Mouse (Mus musculus) liver (tissue): Measurements from ENCODE around the gene Nceh1.
A peak's percentile ranks its signal among the peaks of the same experiment; 100 is the strongest.

ENCODE experiments used
- DNase-seq: peaks from one replicate; pipeline ENCODE4 v3.0.0-alpha.2; 2020; ENCODE audit warnings: mixed read lengths

The Nceh1 gene

GRCm38 (mm10) chr3:27191856-27192255, 9.1 kb downstream of the Nceh1 start:
- DNase-seq, result no peak

- peak; percentile 38 for DNase-seq
Measured at GRCm38 (mm10) chr3:27193844-27194317, 11.1 kb downstream of the Nceh1 start.

DNA sequence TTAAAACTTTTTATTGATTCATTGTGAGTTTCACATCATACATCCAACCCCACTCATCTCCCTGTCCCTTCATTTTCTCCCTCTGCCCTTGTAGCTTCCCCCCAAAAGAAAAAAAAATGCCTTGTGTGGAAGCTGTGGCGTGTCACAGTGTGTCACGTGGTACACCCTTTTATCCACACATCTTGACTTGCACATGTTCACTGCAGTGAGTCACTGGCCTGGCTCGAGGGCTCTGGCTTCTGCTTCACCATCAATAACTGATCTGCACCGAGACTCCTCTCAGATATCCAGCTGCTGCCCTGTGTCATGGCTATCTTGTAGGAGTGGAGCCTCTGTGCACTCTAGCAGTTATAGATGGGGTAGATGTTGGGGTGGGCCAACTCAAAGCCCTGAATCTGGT, 12.4 kb downstream of the Nceh1 start:
- DNase-seq, result no peak

DNA sequence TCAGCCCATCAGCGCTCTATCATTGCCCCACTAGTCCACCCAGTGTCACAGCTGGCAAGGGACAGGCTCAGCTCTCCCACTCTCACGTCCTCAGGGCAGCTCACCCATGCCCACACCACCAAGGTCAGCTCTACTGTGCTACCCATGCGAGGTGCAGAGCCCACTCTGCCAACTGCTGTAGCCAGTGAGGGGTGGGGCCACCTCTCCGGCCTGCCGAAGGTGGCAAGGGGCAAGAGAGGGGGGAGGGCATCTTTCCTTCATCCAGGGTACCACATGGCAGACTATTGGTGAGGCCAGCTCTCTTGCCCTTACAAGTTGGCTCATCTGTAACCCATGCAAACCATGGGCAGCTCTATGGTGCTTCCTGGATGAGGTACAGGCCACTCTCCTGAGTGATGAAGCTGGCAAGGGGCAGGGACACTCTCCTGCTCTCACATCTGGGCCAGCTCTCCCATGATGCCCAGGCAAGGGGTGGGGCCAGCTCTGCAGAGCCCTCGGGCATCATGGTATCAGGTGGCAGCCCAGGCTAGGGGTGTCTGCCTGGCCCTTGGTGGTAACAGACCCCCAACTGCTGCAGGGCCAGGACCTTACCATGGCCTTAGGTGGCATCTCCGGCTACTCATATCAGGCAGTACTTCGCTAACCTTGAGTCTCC, 12.9 kb downstream of the Nceh1 start:
- DNase-seq, result no peak

- DNase-seq, result no peak
Measured at GRCm38 (mm10) chr3:27196529-27196928, 13.8 kb downstream of the Nceh1 start.

GRCm38 (mm10) chr3:27197816-27198215, 15.1 kb downstream of the Nceh1 start:
- DNase-seq, result no peak

- DNase-seq, result no peak
Measured at GRCm38 (mm10) chr3:27199120-27199519, 16.4 kb downstream of the Nceh1 start.

DNA sequence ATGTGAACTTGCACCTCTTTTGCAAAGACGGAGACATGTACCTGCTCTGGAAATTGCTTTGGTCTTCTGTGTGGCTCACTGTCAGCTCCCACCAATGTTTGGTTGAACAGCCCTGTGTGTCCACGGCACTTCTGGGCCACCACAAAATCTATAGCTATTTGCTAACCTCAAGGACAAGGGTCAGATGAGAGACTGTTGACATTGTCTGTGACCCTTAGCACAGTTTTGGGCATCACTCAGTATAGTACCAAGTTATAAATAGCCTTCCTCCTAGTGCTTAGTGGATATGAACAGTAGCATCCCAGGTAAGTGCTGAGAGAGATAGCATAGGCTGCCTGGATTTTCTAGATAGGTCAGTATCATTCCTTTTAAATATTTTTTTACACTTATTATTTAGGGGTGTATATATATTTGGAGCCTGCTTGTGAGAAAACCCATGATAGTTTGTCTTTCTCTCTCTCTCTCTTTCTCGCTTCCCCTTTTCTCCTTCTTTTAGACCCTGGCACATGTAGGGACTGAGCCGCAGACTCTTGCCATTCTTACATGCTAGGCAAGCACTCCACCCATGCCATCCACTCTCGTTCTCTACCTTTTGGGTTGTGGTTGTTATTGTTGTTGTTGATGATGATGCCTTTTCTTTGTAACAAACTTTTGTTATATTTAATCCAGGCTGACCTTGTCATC, 19.1 kb downstream of the Nceh1 start:
- no peak for DNase-seq

GRCm38 (mm10) chr3:27205068-27205467, 22.3 kb downstream of the Nceh1 start:
- no peak for DNase-seq

- no peak for DNase-seq
Measured at GRCm38 (mm10) chr3:27205514-27206220, 22.9 kb downstream of the Nceh1 start.

GRCm38 (mm10) chr3:27206221-27206560, 23.4 kb downstream of the Nceh1 start:
- DNase-seq, result no peak

GRCm38 (mm10) chr3:27206577-27206976, 23.8 kb downstream of the Nceh1 start:
- no peak for DNase-seq

- DNase-seq, result no peak
Measured at GRCm38 (mm10) chr3:27209707-27210106, 26.9 kb downstream of the Nceh1 start.

DNA sequence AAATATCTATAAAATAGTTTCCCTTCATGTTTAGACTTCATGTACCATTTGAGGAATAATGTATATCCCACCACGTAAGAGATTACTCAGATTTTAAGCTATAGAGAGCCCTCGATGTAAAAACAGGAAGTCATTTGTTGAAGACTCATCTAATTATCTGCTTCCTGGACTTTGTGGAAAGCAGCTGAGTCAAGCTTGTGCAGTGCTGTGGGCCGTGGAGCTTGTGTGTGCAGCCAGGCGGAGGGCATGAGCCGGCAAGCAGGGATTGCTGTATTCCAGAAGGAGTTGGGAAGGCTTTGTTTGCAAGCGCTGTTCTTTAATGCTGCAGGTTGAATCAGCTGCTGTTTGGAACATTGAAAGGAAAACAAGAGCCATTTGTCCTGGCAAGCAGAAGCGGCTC, 27.5 kb downstream of the Nceh1 start:
- DNase-seq, result no peak

DNA sequence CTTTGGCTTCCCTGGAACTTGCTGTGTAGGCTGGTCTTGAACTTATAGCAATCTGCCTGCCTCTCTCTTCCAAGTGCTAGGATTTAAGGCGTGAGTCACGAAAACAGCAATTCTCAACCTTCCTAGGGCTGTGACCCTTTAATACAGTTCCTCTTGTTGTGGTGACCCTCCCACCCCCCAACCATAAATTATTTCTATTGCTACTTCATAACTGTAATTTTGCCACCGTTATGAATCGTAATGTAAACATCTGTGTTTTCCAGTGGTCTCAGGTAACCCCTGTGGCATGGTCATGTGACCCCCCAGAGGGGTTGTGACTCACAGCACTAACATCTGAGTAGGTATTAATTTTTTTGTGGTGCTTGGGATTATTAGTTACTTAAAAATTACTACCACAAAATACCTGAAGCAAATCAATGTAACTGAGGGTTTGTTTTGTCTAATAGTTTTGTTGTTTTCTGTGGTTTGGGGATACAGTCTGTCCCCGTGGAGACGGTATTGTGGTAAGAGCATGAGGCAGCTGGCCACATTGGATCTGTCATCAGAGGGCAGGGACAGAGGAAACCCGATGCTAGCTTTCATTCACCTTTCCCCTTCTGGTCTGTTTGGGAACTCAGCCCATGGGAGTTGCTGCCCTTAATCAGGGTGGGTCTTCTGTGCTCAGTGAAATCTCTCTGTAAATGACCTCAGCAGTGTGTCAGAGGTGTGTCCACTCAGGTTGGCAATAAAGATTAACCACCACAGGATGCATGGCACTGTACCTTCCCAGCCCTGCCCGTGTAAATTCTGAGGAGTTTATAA, 31.5 kb downstream of the Nceh1 start:
- no peak for DNase-seq

DNA sequence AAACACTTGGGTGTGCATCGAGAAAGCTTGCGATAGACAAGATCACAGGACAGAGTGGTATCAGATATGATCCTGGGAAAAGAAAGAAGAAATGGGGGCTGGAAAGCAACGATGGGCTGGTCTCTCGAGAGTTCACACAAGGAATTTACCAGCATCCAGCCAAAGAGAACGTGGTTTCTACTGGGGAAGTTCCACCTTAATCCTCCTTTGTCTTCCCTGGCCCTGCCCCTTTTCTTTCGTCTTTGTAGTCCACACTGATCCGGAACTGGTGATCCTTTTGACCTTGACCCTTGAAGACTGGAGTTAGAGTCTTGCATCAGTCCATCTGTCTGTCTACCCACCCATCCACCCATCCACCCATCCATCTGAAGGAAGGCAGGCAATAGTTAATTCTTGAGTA, 34.6 kb downstream of the Nceh1 start:
- no peak for DNase-seq

- DNase-seq, result no peak
Measured at GRCm38 (mm10) chr3:27218604-27219003, 35.8 kb downstream of the Nceh1 start.

DNA sequence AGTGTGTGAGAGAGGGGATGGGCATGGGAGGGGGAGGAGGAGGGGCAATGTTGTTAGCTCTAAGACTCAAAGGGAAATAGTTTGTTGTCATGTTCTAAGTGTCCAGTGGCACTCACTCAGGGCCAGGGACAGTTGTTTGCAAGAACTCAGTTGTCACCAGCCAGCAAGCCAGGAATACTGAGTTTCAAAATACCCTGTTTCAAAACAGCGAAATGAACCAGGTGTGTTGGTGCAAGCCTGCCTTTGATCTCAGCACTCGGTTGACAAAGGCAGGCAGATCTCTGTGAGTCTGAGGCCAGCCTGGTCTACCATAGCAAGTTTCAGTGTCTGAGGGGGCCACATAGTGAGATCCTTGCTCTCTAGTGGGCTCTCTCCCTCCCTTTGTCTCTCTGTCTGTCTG, 39.3 kb downstream of the Nceh1 start:
- DNase-seq, result no peak

- DNase-seq, result no peak
Measured at GRCm38 (mm10) chr3:27222488-27222887, 39.7 kb downstream of the Nceh1 start.

GRCm38 (mm10) chr3:27227629-27228453, 45.1 kb downstream of the Nceh1 start:
- DNase-seq, result no peak

DNA sequence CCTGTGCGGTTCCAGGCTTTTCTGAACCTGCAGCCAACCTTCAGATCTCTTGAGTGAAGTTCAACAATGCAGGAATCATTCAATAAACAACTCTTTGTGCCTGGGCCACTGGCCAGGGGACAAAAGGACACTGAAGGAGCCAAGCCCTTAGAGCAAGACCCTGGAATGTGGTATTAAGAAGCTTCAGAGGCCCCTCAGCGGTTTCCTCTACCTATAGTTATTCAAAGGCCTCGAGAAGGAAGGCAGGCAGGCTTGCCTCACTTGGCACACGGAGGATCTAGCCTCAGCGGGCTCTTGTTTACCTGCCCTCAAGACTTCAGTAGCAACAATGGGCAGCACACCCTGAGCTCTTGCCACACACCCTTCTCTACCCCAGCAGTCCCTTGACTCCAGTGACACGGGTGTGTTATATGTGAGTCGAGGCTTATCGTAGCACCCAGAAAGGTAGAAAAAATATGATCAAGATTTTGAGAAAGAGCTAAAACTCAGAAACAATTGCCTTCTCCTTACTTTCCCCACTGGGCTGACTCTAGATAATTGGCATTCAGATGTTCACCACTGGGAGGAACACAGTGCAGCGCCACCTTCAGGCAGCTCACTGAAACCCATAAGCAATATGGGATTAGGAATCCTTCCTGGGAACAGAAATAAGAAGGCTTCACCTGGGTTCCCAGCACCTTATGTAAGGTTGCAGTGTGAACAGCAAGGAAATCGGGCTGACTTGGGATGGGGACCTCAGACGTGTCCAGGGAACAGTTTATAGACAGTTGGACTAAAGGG, 46.0 kb downstream of the Nceh1 start:
- no peak for DNase-seq

DNA sequence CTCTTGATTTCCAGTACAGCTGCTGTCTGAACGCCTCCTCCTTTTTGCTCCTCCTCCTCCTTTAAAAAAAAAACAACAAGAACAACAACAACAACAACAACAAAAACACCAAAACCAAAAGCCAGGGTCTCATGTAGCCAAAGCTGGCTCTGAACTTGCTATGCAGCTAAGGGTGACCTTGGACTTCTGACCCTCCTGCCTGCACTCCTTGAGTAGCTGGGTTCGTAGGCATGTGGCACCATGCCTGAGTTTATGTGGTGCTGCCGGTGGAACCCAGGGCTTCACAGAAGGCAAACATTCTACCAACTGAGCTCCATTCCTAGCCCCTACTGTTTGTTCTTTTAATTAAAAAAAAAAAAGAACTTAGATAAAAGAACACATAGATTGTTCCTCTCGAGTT, 50.6 kb downstream of the Nceh1 start:
- DNase-seq, result no peak
